Mouse (Mus musculus) MEL (cell line): Measurements from ENCODE around the gene Ptprq. TPM values are rescaled to one million over a fixed set of nuclear protein-coding genes. Genes with fewer than 3 reads are reported as not detected.

Experiments used
- DNase-seq: peaks from one replicate; pipeline ENCODE4 v3.0.0; 2011; ENCODE audit warnings: low read depth, low spot score
- H3K27ac ChIP-seq: 2 replicates; pipeline ENCODE4 v1.5.1; 2012; ENCODE audit warnings: low read depth, mild to moderate bottlenecking, control low read depth, low read length, moderate library complexity; ENCODE audit not compliant: control insufficient read depth
- H3K27me3 ChIP-seq, 2 experiments: fragments of 150-350 bp in 1 of 2; sonication (generic) in 1 of 2; 2 replicates each; pipeline ENCODE4 v1.6.1; 2012; ENCODE audit warnings: low read length in 2 of 2, mild to moderate bottlenecking in 2 of 2, improper control_type of control experiment in 1 of 2, moderate library complexity in 1 of 2; ENCODE audit not compliant: insufficient read depth in 2 of 2, control insufficient read depth in 1 of 2
- H3K36me3 ChIP-seq, 2 experiments: 2 replicates each; pipeline ENCODE4 v1.6.1; 2012 to 2014; ENCODE audit warnings: low read length in 2 of 2, improper control_type of control experiment in 1 of 2, inconsistent platforms in 1 of 2, mild to moderate bottlenecking in 1 of 2; ENCODE audit not compliant: insufficient read depth in 2 of 2, control insufficient read depth in 1 of 2
- H3K4me1 ChIP-seq, 2 experiments: fragments of 150-350 bp in 1 of 2; sonication (generic) in 1 of 2; 2 replicates each; pipeline ENCODE4 v1.6.1; 2012; ENCODE audit warnings: low read length in 2 of 2, improper control_type of control experiment in 1 of 2, mild to moderate bottlenecking in 1 of 2; ENCODE audit not compliant: insufficient read depth in 2 of 2, control insufficient read depth in 1 of 2
- H3K4me3 ChIP-seq, 2 experiments: fragments of 150-350 bp in 1 of 2; sonication (generic) in 1 of 2; 2 replicates each; pipeline ENCODE4 v1.5.1; 2012; ENCODE audit warnings: low read depth in 2 of 2, low read length in 2 of 2, mild to moderate bottlenecking in 2 of 2, moderate library complexity in 2 of 2, control low read depth in 1 of 2, improper control_type of control experiment in 1 of 2; ENCODE audit not compliant: control insufficient read depth in 1 of 2, insufficient read depth in 1 of 2
- H3K79me2 ChIP-seq: 2 replicates; pipeline ENCODE4 v1.6.1; 2012; ENCODE audit warnings: mild to moderate bottlenecking, low read length, moderate library complexity; ENCODE audit not compliant: control insufficient read depth, poor library complexity, insufficient read depth
- H3K9ac ChIP-seq: 2 replicates; pipeline ENCODE4 v1.6.1; 2012; ENCODE audit warnings: low read depth, mild to moderate bottlenecking, control low read depth, low read length, moderate library complexity; ENCODE audit not compliant: control insufficient read depth, poor library complexity, severe bottlenecking
- H3K9me3 ChIP-seq: fragments of 150-350 bp; sonication (generic); replicated peaks from 2 replicates; pipeline ENCODE4 v1.6.1; 2012; ENCODE audit warnings: mild to moderate bottlenecking, low read length, improper control_type of control experiment, moderate library complexity; ENCODE audit not compliant: insufficient read depth
- CHD1 ChIP-seq: IDR thresholded peaks from 2 replicates; pipeline ENCODE4 v1.6.1; 2012; ENCODE audit warnings: low read depth, mild to moderate bottlenecking, inconsistent platforms, low read length, improper control_type of control experiment
- CTCF ChIP-seq, 3 experiments: IDR thresholded peaks in 2 of 3; conservative IDR thresholded peaks in 1 of 3; 2 replicates each; pipeline ENCODE4 v1.5.1; 2011 to 2012; ENCODE audit warnings: low read length in 3 of 3, low read depth in 2 of 3, mild to moderate bottlenecking in 2 of 3, improper control_type of control experiment in 1 of 3, inconsistent platforms in 1 of 3, mixed read lengths in 1 of 3, moderate library complexity in 1 of 3; ENCODE audit not compliant: control insufficient read depth in 1 of 3, insufficient read depth in 1 of 3, poor library complexity in 1 of 3, severe bottlenecking in 1 of 3
- MAX ChIP-seq: IDR thresholded peaks from 2 replicates; pipeline ENCODE4 v1.6.1; 2011; ENCODE audit warnings: low read length, improper control_type of control experiment
- MEF2A ChIP-seq: IDR thresholded peaks from 2 replicates; pipeline ENCODE4 v1.6.1; 2014; ENCODE audit warnings: low read depth, mild to moderate bottlenecking, inconsistent platforms, low read length, improper control_type of control experiment; ENCODE audit not compliant: poor library complexity, insufficient replicate concordance, severe bottlenecking; ENCODE audit errors: extremely low read depth
- MYB ChIP-seq: IDR thresholded peaks from 2 replicates; pipeline ENCODE4 v1.6.1; 2011; ENCODE audit warnings: mild to moderate bottlenecking, low read depth, low read length, improper control_type of control experiment
- MYC ChIP-seq: IDR thresholded peaks from 2 replicates; pipeline ENCODE4 v1.6.1; 2011; ENCODE audit warnings: low read depth, mild to moderate bottlenecking, low read length, improper control_type of control experiment, moderate library complexity
- NELFE ChIP-seq: IDR thresholded peaks from 2 replicates; pipeline ENCODE4 v1.6.1; 2011; ENCODE audit warnings: low read depth, low read length, improper control_type of control experiment
- POLR2AphosphoS2 ChIP-seq: IDR thresholded peaks from 2 replicates; pipeline ENCODE4 v1.6.1; 2011; ENCODE audit warnings: low read length, improper control_type of control experiment
- RAD21 ChIP-seq: IDR thresholded peaks from 2 replicates; pipeline ENCODE4 v1.6.1; 2011; ENCODE audit warnings: mild to moderate bottlenecking, low read depth, low read length, improper control_type of control experiment
- SMC3 ChIP-seq: IDR thresholded peaks from 2 replicates; pipeline ENCODE4 v1.6.1; 2011; ENCODE audit warnings: low read depth, low read length, improper control_type of control experiment
- UBTF ChIP-seq: IDR thresholded peaks from 2 replicates; pipeline ENCODE4 v1.6.1; 2012; ENCODE audit warnings: low read depth, mild to moderate bottlenecking, inconsistent platforms, low read length, improper control_type of control experiment, moderate library complexity, borderline replicate concordance; ENCODE audit not compliant: insufficient read depth
- ZC3H11A ChIP-seq: IDR thresholded peaks from 2 replicates; pipeline ENCODE4 v1.6.1; 2012; ENCODE audit warnings: low read depth, mild to moderate bottlenecking, inconsistent platforms, low read length, improper control_type of control experiment
- ZMIZ1 ChIP-seq: IDR thresholded peaks from 2 replicates; pipeline ENCODE4 v1.6.1; 2012; ENCODE audit warnings: low read depth, mild to moderate bottlenecking, inconsistent platforms, low read length, improper control_type of control experiment, moderate library complexity
- ZNF384 ChIP-seq: IDR thresholded peaks from 2 replicates; pipeline ENCODE4 v1.6.1; 2012; ENCODE audit warnings: low read depth, mild to moderate bottlenecking, inconsistent platforms, low read length, improper control_type of control experiment
- polyA plus RNA-seq, 2 experiments: library from polyadenylated mRNA; stranded (reverse) in 1 of 2; unstranded in 1 of 2; fragments of >175 nt in 1 of 2; fragments of >200 nt in 1 of 2; gene quantifications; 2 replicates each; pipeline versions ENCODE4 v1.2.1 to v1.2.4; 2012; ENCODE audit warnings: low replicate concordance in 2 of 2, low read depth in 1 of 2; ENCODE audit not compliant: insufficient read length in 2 of 2, insufficient read depth in 1 of 2, missing spikeins in 1 of 2
- total RNA-seq: library from RNA; depleted of rRNA; stranded (reverse); fragments of 300-350 nt; gene quantifications from 2 replicates; pipeline ENCODE4 v1.2.3, GENCODE M21; 2012

The Ptprq gene
- total and polyA plus RNA-seq, 3 experiments: not detected

GRCm38 (mm10) chr10:107747566-107747965 lies 27.7 kb upstream of the Ptprq start:
- Histone ChIP-seq H3K27ac (no peak overlapping the region), H3K9me3 (no peaks in the 10 kb centered on the region), H3K9ac (no peak overlapping the region), H3K4me3 (no peak overlapping the region), H3K36me3 (no peaks in the 10 kb centered on the region), H3K79me2 (no peaks in the 10 kb centered on the region), H3K4me1 (no peaks in the 10 kb centered on the region), H3K27me3 (no peaks in the 10 kb centered on the region; a peak in 1 of 4 replicates)
- no peak for TF ChIP-seq MEF2A
- peak; percentile 12 to 63 (median 46); a peak in 4 of 6 replicates for TF ChIP-seq CTCF (IDR thresholded peaks at IDR 0.05 in 2 of 3, conservative IDR thresholded peaks at IDR 0.05 in 1 of 3; ENCODE audit: control insufficient read depth in 1 of 3, insufficient read depth in 1 of 3, low read depth in 2 of 3, low read length in 3 of 3, poor library complexity in 1 of 3, severe bottlenecking in 1 of 3)
- no peak for TF ChIP-seq MAX
- no peak for TF ChIP-seq MYB
- peak; percentile 66 for TF ChIP-seq RAD21
- TF ChIP-seq SMC3: peak; percentile 55
- TF ChIP-seq ZC3H11A: peak; percentile 28; the same call in 1 of the 2 replicates
- TF ChIP-seq MYC: no peak
- DNase-seq: peak; percentile 35

GRCm38 (mm10) chr10:107746717-107747116 lies 26.9 kb upstream of the Ptprq start:
- no peaks in the 10 kb centered on the region for H3K36me3 ChIP-seq
- H3K79me2 ChIP-seq: no peaks in the 10 kb centered on the region
- H3K4me3 ChIP-seq: no peak overlapping the region
- no peak overlapping the region for H3K27ac ChIP-seq
- no peaks in the 10 kb centered on the region for H3K4me1 ChIP-seq
- H3K9me3 ChIP-seq: no peaks in the 10 kb centered on the region
- H3K27me3 ChIP-seq: no peaks in the 10 kb centered on the region; a peak in 1 of 4 replicates
- no peak overlapping the region for H3K9ac ChIP-seq
- TF ChIP-seq NELFE (no peak), SMC3 (no peak), RAD21 (no peak), POLR2AphosphoS2 (no peak), ZMIZ1 (no peak)
- no peak for DNase-seq

- Histone ChIP-seq H3K27ac (no peak overlapping the region), H3K9ac (no peak overlapping the region), H3K9me3 (no peaks in the 10 kb centered on the region), H3K4me1 (no peaks in the 10 kb centered on the region), H3K79me2 (no peaks in the 10 kb centered on the region), H3K27me3 (no peaks in the 10 kb centered on the region; a peak in 1 of 4 replicates), H3K4me3 (no peak overlapping the region), H3K36me3 (no peaks in the 10 kb centered on the region)
- no peak for DNase-seq
- TF ChIP-seq ZNF384: no peak
- no peak for TF ChIP-seq UBTF
- no peak for TF ChIP-seq CHD1
- no peak for TF ChIP-seq MYC
Measured at GRCm38 (mm10) chr10:107739815-107740214, 20.0 kb upstream of the Ptprq start.
